Mouse (Mus musculus) urinary bladder, postnatal 25 days (tissue): Measurements from ENCODE around the gene Hs6st2.

Experiments
- DNase-seq: peaks from one replicate; pipeline ENCODE4 v3.0.0; 2022; ENCODE audit warnings: low spot score

The Hs6st2 gene

GRCm38 (mm10) chrX:51349682-51350081 lies 332.0 kb downstream of the Hs6st2 start:
- no peak for DNase-seq

GRCm38 (mm10) chrX:51343595-51343994 lies 338.1 kb downstream of the Hs6st2 start:
- no peak for DNase-seq
